Mouse (Mus musculus) heart, embryonic 11.5 days (tissue): ENCODE data around the gene Jpt1. TPM values are rescaled to one million over a fixed set of nuclear protein-coding genes. Genes with fewer than 3 reads are reported as not detected.
"Not testable (repeated sequence)": the region's sequence is repeated elsewhere in the genome, so short reads cannot be mapped to it uniquely, and the experiment has no call there.

Experiments used
- ATAC-seq: fragments of 200-750 bp; cut with Nextera tagmentation; replicated peaks from 2 replicates; pipeline ENCODE4 v1.8.0; 2017; ENCODE audit warnings: moderate library complexity; ENCODE audit not compliant: insufficient number of reproducible peaks, low FRiP score, low TSS enrichment
- H3K27ac ChIP-seq: fragments of 300-500 bp; sonication (generic); 2 replicates; pipeline ENCODE4 v1.5.1; 2014; ENCODE audit warnings: mild to moderate bottlenecking, low read depth, low read length
- H3K27me3 ChIP-seq: fragments of 300-500 bp; sonication (generic); 2 replicates; pipeline ENCODE4 v1.6.1; 2014; ENCODE audit warnings: mild to moderate bottlenecking, low read length, mixed read lengths; ENCODE audit not compliant: control insufficient read depth, insufficient read depth
- H3K36me3 ChIP-seq: fragments of 300-500 bp; sonication (generic); 2 replicates; pipeline ENCODE4 v1.6.1; 2014; ENCODE audit warnings: mild to moderate bottlenecking, low read length, moderate library complexity, mixed read lengths; ENCODE audit not compliant: control insufficient read depth, insufficient read depth
- H3K4me1 ChIP-seq: fragments of 300-500 bp; sonication (generic); 2 replicates; pipeline ENCODE4 v1.6.1; 2014; ENCODE audit warnings: low read length; ENCODE audit not compliant: control insufficient read depth, insufficient read depth
- H3K4me2 ChIP-seq: fragments of 300-500 bp; sonication (generic); 2 replicates; pipeline ENCODE4 v1.6.1; 2014; ENCODE audit warnings: mild to moderate bottlenecking, moderate library complexity
- H3K4me3 ChIP-seq: fragments of 300-500 bp; sonication (generic); 2 replicates; pipeline ENCODE4 v1.5.1; 2014; ENCODE audit warnings: low read depth, low read length
- H3K9ac ChIP-seq: fragments of 300-500 bp; sonication (generic); 2 replicates; pipeline ENCODE4 v1.6.1; 2014; ENCODE audit warnings: mild to moderate bottlenecking, low read depth, low read length, moderate library complexity
- H3K9me3 ChIP-seq: fragments of 300-500 bp; sonication (generic); replicated peaks from 2 replicates; pipeline ENCODE4 v1.6.1; 2016; ENCODE audit warnings: low read length; ENCODE audit not compliant: control insufficient read depth
- WGBS: fragments of 180-500 bp; shearing (Covaris S2); extraction: QIAGEN DNeasy Blood & Tissue Kit; methylation state at CpG from one replicate; pipeline ENCODE4 v1.1.7; 2014; ENCODE audit not compliant: insufficient replicate concordance; 5-methylcytosine and 5-hydroxymethylcytosine counted together
- polyA plus RNA-seq: library from polyadenylated mRNA; unstranded; fragments of >200 nt; fragmentation: Nextera tagmentation; extraction: Ambion mirVana; gene quantifications from 2 replicates; pipeline ENCODE4 v1.2.1, GENCODE M21; 2014

Gene Jpt1
- polyA plus RNA-seq, 1 experiment from 2014 or later = 457 TPM

DNA sequence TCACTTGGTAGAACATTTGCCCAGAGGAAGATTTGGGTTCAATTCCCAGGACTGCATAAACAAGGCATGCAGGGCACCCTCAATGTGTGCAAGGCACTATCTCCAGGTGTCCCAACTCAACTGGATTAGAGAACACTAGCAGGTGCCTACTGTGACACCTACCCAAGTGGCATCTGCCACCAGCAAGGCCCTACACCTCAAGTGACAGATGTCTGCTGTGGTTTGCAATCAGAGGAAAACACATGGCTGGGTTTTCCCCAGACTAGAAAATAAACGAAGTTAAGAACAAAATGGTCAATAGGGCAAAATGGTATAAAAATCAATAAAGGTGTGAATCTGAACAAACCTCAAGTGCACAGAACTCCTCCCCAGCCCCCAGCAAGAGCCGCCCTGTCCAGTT, 6.1 kb downstream of the Jpt1 start:
- 73% methylated on average over 2 of the region's 2 CpGs for WGBS
- ATAC-seq = no peak
- Histone ChIP-seq H3K36me3 (no peaks in the 10 kb centered on the region), H3K4me2 (no peak overlapping the region), H3K27me3 (no peaks in the 10 kb centered on the region), H3K27ac (0 out of 2 replicates have a peak overlapping the region, but pooled peaks have one; percentile 68), H3K9ac (no peak overlapping the region), H3K4me3 (no peak overlapping the region), H3K9me3 (no peaks in the 10 kb centered on the region), H3K4me1 (peaks cover 67% of the 10 kb centered on the region)

- 55% methylated on average over 3 of the region's 3 CpGs for WGBS
- Histone ChIP-seq H3K4me1 (peaks cover 53% of the 10 kb centered on the region), H3K9ac (0 out of 2 replicates have a peak overlapping the region, but pooled peaks have one; percentile 5), H3K36me3 (peaks cover 6% of the 10 kb centered on the region), H3K27ac (peak overlapping the region; percentile 10; the same call in 1 of the 2 replicates), H3K4me3 (no peak overlapping the region), H3K27me3 (no peaks in the 10 kb centered on the region), H3K9me3 (no peaks in the 10 kb centered on the region), H3K4me2 (no peak overlapping the region; the same call in 1 of the 2 replicates)
- ATAC-seq = peak; percentile 43; the same call in 1 of the 2 replicates
Measured at GRCm38 (mm10) chr11:115506586-115506985, 7.6 kb downstream of the Jpt1 start.

GRCm38 (mm10) chr11:115502636-115503035, 11.6 kb downstream of the Jpt1 start:
- H3K9ac ChIP-seq = no peak overlapping the region
- no peaks in the 10 kb centered on the region for H3K9me3 ChIP-seq
- H3K27ac ChIP-seq = no peak overlapping the region
- 91% methylated on average over 6 of the region's 6 CpGs for WGBS
- no peak for ATAC-seq
- peaks cover 20% of the 10 kb centered on the region for H3K4me1 ChIP-seq
- H3K4me3 ChIP-seq = no peak overlapping the region
- no peak overlapping the region for H3K4me2 ChIP-seq
- H3K27me3 ChIP-seq = no peaks in the 10 kb centered on the region
- peaks cover 26% of the 10 kb centered on the region for H3K36me3 ChIP-seq

DNA sequence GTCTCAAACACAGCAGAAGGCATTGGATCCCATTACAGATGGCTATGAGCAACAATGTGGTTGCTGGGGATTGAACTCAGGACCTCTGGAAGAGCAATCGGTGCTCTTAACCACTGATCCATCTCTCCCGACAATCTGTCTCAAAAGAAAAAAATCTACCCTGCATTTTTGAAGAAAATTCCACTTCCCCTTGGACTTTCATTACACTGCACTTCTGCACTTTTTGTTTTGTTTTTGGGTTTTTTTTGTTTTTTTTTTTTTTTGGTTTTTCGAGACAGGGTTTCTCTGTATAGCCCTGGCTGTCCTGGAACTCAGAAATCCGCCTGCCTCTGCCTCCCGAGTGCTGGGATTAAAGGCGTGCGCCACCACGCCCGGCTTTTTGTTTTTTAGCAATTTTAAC, 17.6 kb downstream of the Jpt1 start:
- not testable (repeated sequence) for H3K4me3 ChIP-seq, H3K4me2 ChIP-seq, H3K27ac ChIP-seq, H3K9ac ChIP-seq, ATAC-seq, H3K9me3 ChIP-seq, H3K4me1 ChIP-seq, H3K27me3 ChIP-seq
- peaks cover 25% of the 10 kb centered on the region for H3K36me3 ChIP-seq
- WGBS = 88% methylated on average over 9 of the region's 9 CpGs

GRCm38 (mm10) chr11:115492387-115492786, 21.8 kb downstream of the Jpt1 start:
- peak overlapping the region; percentile 81 for H3K4me2 ChIP-seq
- H3K4me1 ChIP-seq = no peaks in the 10 kb centered on the region
- no peaks in the 10 kb centered on the region for H3K27me3 ChIP-seq
- H3K9ac ChIP-seq = no peak overlapping the region
- no peak overlapping the region for H3K27ac ChIP-seq
- no peak for ATAC-seq
- H3K9me3 ChIP-seq = no peaks in the 10 kb centered on the region
- WGBS = 32% methylated on average over 6 of the region's 6 CpGs
- peak overlapping the region; percentile 64 for H3K4me3 ChIP-seq
- peaks cover 6% of the 10 kb centered on the region; the same call in 1 of the 2 replicates for H3K36me3 ChIP-seq

GRCm38 (mm10) chr11:115491356-115492083, 22.7 kb downstream of the Jpt1 start, which contains the start of gene Nt5c:
TSS of gene Nt5c (minus strand) at chr11:115491862.
- H3K4me3 ChIP-seq = peak within 1 kb of the TSS; percentile 64
- H3K9me3 ChIP-seq = no peaks in the 10 kb centered on the region
- peak within 1 kb of the TSS; percentile 62 for H3K27ac ChIP-seq
- WGBS = under 1% methylated on average over 43 of the region's 43 CpGs
- ATAC-seq = peak; percentile 83
- H3K36me3 ChIP-seq = 0 out of 2 replicates have a peak, but pooled peaks cover 3% of the 10 kb centered on the region
- H3K27me3 ChIP-seq = no peaks in the 10 kb centered on the region
- H3K4me1 ChIP-seq = no peaks in the 10 kb centered on the region
- peak within 1 kb of the TSS; percentile 77 for H3K9ac ChIP-seq
- peak within 1 kb of the TSS; percentile 81 for H3K4me2 ChIP-seq

GRCm38 (mm10) chr11:115490441-115491355, 23.5 kb downstream of the Jpt1 start:
- Histone ChIP-seq H3K4me1 (no peaks in the 10 kb centered on the region), H3K27me3 (no peaks in the 10 kb centered on the region), H3K4me2 (peak overlapping the region; percentile 81), H3K9ac (peak overlapping the region; percentile 77), H3K27ac (no peak overlapping the region), H3K9me3 (no peaks in the 10 kb centered on the region), H3K4me3 (peak overlapping the region; percentile 64), H3K36me3 (0 out of 2 replicates have a peak, but pooled peaks cover 3% of the 10 kb centered on the region)
- WGBS = 25% methylated on average over 25 of the region's 25 CpGs
- ATAC-seq = 0 out of 2 replicates have a peak, but pooled peaks have one; percentile 43

- 69% methylated on average over 19 of the region's 19 CpGs for WGBS
- no peak for ATAC-seq
- Histone ChIP-seq H3K9ac (no peak overlapping the region), H3K4me3 (no peak overlapping the region), H3K4me2 (no peak overlapping the region), H3K27ac (no peak overlapping the region), H3K36me3 (0 out of 2 replicates have a peak, but pooled peaks cover 3% of the 10 kb centered on the region), H3K27me3 (no peaks in the 10 kb centered on the region), H3K9me3 (no peaks in the 10 kb centered on the region), H3K4me1 (peaks cover 6% of the 10 kb centered on the region)
Measured at GRCm38 (mm10) chr11:115488551-115489104, 25.6 kb downstream of the Jpt1 start.
